Mouse (Mus musculus): ENCODE data around the gene Fitm1.

The Fitm1 gene

DNA sequence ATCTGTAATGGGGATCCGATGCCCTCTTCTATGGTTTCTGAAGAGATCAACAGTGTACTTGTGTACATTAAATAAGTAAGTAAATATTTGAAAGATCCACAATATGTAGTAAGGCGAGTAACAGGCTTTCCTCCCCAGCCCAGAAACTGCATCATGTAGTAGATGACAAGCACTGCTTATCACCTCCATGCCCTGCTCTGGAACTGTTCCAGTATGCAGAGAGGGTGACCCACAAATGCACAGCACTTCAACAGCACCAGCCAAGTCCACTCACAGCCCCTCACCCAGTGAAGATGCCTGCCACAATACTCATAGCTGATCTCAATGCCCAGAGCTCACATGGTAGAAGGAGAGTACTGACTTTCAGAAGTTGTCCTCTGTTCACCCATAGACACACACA, 4.8 kb upstream of the Fitm1 start:
- DNase-seq (ENCODE audit: low spot score), result no peak

DNA sequence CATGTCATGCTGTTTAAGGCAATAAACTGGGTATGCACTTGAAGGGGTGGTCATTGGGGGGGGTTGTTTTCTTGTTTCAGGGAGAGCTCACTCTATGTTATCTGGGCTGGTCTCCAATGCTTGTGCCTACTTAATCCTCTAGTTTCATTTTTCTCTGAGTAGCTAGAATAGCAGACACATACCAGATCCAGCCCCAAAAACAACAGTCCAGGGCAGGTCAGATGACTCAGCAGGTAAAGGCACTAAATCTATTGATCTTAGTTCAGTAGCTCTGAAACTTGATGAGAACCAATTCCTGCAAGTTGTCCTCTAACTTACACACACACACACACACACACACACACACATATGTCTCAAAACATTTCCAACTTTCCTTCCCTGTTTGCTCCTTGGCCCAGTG, 3.7 kb upstream of the Fitm1 start:
- no peak for DNase-seq (ENCODE audit: low spot score)

DNA sequence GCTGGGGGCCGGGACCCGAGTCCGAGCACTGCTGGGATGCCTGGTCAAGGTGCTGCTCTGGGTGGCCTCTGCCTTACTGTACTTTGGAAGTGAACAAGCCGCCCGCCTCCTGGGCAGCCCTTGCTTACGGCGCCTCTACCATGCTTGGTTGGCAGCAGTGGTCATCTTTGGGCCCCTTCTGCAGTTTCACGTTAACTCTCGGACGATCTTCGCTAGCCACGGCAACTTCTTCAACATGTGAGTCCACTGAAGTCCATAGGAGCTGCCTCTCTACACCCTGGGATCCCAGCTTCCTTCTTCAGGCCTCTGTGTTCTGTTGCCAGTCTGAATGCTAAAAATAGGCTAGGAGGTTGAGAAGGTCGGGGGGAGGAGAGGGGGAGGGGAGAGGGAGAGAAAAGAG, 294 bp downstream of the Fitm1 start:
- no peak for DNase-seq (ENCODE audit: low spot score)

DNA sequence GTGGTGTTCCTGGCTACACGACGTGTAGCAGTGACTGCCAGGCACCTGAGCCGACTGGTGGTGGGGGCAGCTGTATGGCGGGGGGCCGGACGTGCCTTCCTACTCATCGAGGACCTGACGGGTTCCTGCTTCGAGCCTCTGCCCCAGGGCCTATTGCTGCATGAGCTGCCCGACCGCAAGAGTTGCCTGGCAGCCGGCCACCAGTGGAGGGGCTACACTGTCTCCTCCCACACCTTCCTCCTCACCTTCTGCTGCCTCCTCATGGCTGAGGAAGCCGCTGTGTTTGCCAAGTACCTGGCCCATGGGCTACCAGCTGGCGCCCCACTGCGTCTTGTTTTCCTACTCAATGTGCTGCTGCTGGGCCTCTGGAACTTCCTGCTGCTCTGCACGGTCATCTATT, 959 bp downstream of the Fitm1 start:
- no peak for DNase-seq (ENCODE audit: low spot score)

DNA sequence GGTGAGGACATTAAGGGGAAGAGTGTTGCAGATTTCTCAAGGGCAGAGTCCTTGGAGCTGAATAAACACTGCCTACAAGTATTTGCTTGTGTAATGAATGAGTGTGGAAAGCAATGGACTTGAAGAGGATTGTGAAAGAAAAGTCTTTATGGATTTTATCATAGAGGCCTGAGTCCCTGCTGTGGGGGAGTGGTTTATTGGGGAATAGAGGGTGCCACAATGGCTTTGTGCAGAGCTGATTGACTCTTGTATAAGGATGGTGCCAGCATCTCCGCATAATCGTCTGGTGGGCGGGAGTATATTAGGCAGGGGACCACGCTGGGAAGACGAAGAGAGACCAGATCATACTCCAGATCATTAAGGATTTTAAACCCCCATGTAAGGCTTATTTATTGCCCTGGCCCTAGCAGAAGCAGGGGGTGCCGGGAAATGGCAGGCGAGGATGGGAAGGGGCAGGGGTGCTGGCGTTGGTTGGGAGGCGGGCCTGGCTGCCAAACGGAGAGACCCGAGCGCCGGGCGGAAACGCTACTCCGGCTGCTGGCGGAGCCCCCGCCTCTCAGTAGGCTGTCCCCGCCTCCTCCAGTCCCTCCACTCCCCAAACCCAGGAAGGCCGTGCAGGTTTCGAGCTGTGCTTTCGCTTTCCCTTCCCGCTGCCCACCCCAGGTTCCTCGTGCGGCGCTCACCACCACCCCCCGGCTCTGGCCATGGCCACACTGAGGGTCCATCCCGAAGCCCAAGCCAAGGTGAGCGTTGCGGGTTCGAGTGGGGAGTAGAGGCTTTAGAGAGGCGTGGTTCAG, 2.7 kb downstream of the Fitm1 start, which contains the start of gene Psme1:
TSS of gene Psme1 (plus strand) at position 253 of the 797 bp plus-strand sequence.
- peak; percentile 86 for DNase-seq (ENCODE audit: low spot score)

GRCm38 (mm10) chr14:55578668-55579269, 3.4 kb downstream of the Fitm1 start:
- no peak for DNase-seq (ENCODE audit: low spot score)

DNA sequence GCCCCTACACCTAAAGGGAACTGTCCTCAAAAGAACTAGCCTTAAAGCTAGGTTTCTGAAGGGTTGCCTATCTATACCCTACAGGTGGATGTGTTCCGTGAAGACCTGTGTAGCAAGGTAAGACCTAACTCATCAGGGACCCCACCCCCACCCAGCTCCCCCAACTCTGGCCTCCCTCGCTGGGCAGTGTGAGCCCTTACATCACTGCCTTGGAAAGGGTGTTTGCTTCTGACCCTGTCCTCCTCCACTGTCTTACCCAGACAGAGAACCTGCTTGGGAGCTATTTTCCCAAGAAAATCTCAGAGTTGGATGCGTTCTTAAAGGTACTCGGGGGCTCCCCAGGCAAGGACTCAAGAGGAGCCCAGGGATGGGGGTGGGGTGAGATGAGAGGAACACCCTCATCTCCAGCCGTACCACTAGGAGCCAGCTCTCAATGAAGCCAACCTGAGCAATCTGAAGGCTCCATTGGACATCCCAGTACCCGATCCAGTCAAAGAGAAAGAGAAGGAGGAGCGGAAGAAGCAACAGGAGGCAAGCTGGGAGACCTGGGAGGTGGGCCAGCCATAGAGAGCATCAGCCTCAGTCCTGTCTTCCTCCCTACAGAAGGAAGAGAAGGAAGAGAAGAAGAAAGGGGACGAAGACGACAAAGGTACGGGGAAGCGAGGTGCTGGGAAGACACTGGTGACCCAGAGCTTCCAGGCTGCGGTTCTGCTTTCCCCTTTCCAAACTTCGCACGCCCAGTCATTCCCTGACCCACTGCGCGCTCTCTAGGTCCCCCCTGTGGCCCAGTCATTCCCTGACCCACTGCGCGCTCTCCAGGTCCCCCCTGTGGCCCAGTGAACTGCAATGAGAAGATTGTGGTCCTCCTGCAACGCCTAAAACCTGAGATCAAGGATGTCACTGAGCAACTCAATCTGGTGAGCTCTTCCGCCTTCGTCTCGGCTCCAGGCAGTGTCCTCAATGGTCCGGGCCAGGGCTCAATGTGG, 4.4 kb downstream of the Fitm1 start:
- DNase-seq (ENCODE audit: low spot score), result no peak

DNA sequence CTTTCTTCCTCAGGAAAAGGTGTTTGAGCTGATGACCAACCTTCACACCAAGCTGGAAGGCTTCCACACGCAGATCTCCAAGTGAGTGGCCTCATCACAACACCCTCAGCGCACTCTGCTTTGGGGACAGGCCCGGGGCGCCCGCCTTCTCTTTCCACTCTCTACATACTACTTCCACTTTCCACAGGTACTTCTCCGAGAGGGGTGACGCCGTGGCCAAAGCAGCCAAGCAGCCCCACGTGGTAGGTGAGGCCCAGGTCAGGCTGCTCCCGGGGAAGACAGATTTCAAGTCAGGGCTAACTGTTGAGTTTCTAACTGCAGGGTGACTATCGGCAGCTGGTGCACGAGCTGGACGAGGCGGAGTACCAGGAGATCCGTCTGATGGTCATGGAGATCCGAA, 5.3 kb downstream of the Fitm1 start:
- no peak for DNase-seq (ENCODE audit: low spot score)

DNA sequence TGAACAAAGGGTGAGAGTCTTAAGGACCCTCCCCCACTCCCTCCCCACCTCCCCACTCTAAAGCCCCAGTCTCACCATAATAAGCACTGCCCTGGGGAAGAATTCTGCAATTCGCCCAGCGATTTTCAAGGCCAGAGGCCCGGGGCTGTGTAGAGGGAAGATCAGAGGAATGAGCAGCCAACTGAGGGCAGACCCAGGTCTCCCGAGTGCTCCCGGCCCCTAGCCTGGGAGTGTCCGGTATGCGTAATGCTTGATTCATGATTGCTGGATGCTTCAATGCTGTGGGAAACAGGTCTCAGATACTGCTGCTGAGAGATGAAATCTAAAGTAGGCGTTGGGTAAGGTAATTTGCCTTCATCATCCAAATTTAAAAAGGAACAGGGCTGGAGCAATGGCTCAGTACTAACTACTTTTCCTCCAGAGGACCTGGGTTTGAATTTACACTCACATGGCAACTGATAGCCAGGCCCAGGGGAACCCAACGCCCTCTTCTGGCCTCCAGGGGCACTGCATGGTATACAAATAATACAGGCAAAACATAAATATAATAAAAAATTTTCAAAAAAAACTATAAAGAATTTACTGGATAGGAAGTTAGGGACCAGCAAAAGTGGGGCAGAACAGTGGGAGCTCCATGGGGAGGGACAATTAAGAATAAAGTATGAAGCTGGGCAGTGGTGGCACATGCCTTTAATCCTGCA, 6.7 kb downstream of the Fitm1 start:
- no peak for DNase-seq (ENCODE audit: low spot score)

DNA sequence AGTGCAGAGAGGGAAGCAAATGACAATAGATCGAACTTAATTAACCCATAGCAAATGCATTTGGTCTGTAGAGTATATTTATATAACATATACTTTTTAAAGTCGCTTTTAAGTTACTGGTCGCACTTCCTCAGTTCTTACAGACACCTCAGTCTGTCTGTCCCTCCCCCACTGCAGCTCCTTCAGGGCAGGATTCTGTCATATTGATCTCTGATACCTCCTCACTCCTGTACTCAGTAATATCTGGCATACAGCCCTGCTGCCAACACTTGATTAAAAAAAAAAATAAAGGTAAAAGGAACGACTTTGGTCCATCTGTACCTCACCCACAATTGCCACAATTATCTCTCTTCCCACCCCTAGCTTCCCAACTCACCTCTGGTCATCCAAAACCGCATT, 8.9 kb downstream of the Fitm1 start:
- no peak for DNase-seq (ENCODE audit: low spot score)

- DNase-seq (ENCODE audit: low spot score), result peak; percentile 82
Measured at GRCm38 (mm10) chr14:55584702-55585565, 9.5 kb downstream of the Fitm1 start, which contains the start of gene Emc9. TSS of gene Emc9 (minus strand) at chr14:55585302.

GRCm38 (mm10) chr14:55585566-55585960, 10.1 kb downstream of the Fitm1 start:
- DNase-seq (ENCODE audit: low spot score), result no peak

GRCm38 (mm10) chr14:55586149-55586548, 10.7 kb downstream of the Fitm1 start:
- no peak for DNase-seq (ENCODE audit: low spot score)

GRCm38 (mm10) chr14:55589271-55589670, 13.9 kb downstream of the Fitm1 start:
- no peak for DNase-seq (ENCODE audit: low spot score)

DNA sequence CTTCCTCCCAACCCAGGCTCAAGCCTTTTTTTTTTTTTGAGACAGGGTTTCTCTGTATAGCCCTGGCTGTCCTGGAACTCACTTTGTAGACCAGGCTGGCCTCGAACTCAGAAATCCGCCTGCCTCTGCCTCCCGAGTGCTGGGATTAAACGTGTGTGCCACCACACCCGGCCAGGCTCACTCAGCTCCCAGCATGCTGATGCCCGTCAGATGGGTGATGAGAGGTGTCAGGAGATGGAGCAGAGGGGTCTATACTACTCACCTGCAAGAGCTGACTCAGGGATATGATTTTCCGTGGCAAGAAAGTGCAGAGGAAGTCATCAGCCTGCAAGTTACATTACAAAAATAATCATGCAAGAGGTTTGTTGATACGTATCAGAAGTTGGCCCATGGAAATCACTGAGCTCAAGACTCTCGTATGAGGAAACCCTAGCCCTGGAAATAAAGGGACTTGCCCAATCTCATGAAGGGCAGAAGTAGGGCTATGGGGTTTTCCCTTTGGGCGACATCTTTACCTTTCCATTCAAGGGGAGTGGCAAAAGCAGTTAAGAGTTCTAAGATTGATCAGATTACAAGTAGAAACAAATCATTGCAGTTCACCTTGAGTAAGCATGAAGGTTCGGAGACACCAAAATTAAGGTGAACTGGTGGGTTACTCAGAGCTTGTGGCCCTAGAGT, 14.5 kb downstream of the Fitm1 start:
- DNase-seq (ENCODE audit: low spot score), result no peak

DNA sequence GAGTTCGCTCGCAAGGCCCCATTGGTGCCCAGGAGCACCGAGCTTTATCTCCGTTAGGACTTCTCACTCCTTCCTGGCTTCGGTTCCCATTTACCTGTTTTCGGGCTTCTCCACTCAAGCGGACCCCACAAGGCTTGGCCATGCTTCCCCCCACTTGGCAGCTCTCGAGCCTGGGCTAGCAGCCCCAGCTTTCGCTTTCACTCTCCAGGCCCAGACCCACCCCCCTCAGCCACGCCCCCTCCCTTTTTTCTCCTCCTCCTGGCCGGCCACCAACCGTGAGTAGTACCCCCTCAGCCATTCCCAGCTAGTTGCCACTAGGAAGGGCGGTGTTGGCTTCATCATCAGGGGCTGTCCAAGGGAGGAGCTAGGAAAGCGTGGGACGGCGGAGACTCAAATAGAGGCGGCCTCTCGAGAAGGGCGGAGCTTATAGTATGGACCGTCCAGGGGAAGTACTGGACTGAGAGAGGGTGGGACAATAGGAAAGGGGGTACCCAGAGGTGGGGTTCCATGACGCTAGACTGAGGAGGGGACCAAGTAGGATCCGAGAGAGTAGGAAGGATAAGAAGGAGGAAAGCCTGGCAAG, 15.4 kb downstream of the Fitm1 start, which contains the start of gene Psme2:
TSS of gene Psme2 (minus strand) at position 366 of the 583 bp plus-strand sequence.
- peak; percentile 98 for DNase-seq (ENCODE audit: low spot score)

GRCm38 (mm10) chr14:55591331-55591891, 16.0 kb downstream of the Fitm1 start, which contains the start of gene Rnf31:
TSS of gene Rnf31 (plus strand) at chr14:55591708.
- DNase-seq (ENCODE audit: low spot score), result peak; percentile 95

DNA sequence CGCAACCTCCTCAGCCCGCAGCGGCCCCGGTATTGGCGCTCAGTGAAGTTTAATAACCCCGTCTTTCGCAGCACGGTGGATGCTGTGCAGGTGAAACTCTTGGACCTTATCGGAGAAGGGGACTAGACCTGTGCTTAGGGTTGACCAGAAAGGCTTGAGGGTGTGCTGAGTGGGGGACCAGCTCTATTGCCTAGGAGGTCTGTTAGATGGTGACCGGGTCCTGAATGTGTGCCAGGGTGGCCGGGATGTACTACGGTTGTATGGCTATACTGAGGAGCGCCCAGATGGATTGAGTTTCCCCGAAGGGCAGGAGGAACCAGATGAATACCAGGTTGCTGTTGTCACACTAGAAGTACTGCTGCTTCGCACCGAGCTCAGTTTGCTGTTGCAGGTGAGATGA, 16.8 kb downstream of the Fitm1 start:
- no peak for DNase-seq (ENCODE audit: low spot score)

DNA sequence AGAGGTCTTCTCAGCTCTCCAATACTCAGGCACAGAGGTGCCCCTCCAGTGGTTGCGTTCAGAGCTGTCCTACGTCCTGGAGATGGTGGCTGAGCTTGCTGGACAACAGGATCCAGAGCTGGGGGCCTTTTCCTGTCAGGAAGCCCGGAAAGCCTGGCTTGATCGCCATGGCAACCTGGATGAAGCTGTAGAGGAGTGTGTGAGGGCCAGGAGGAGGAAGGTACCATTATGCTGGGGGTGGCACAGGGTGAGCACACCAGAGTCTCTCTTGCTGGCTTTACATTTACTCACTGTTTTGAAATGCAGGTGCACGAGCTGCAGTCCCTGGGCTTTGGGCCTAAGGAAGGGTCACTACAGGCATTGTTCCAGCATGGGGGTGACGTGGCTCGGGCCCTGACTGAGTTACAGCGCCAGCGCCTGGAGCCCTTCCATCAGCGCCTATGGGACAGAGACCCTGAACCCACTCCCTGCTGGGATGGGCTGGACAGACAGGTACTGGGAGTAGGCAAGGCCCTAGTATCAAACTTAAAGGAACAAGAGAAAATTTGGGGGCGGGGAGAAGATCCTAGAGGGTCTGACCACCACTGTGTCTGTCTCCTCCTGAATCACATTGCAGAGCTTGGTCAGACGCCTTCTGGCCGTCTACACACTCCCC, 20.7 kb downstream of the Fitm1 start:
- peak; percentile 25 for DNase-seq (ENCODE audit: low spot score)

All from embryo, embryonic 10 days (tissue).